Mouse (Mus musculus): Measurements from ENCODE around the gene Dab2ip.

Gene Dab2ip

DNA sequence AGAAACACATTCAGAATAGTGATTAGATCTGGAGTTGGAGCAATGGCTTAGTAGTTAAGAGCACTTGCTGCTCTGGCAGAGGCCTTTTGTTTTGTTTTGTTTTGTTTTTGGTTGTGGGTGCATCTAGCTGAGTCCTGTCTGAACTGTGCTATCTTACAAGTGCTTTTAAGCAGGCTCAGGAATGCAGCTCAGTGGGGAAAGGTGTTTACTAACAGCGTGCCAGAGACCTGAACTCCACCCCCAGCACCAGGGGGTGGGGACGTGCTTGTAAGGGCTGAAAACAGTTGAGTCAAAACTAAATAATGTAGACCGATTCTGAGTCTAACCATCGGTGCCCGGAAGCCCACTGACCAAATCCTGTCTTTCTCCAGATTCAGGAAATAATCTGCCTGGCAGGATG is 37.7 kb downstream of the Dab2ip start:
- no peak for DNase-seq (ENCODE audit: low read depth)

DNA sequence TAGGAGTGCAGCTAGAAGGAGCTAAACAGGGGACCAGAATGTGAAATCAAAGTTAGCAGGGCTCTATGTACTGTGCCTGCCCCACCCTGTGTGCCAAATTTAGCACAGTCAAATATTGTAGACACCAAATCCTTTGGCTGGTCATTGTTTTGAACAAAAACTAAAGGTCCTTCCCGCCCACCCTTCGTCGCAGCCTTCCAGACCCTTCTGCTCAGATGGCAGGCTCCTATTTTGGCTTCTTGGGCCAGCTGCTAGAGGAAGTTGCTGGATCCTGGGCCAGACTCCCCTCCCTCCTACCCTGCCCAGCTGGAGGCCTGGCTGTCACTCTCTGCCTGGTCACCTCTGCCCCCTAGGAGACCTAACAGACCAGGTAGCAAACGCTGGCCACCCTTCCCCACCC is 38.7 kb downstream of the Dab2ip start:
- DNase-seq (ENCODE audit: low read depth) = no peak

DNA sequence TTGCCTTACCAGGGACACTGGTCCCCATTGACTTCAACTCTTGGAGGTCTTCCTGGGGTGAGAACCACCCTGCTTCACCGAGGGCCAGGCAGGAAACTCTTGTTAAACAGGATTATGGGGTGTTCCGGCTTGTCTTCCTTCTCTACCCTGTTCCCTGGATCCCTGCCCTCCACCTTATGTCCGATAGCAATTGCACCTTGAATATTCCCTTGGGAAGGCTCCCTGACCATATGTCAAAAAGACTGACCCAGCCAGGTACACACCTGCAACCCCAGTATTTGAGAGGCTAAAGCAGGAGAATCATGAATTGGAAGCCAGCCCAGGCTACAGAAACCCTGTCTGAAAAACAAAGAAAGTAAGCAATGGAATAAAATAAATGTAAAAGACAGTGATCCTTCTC is 40.8 kb downstream of the Dab2ip start:
- DNase-seq (ENCODE audit: low read depth) = no peak

DNA sequence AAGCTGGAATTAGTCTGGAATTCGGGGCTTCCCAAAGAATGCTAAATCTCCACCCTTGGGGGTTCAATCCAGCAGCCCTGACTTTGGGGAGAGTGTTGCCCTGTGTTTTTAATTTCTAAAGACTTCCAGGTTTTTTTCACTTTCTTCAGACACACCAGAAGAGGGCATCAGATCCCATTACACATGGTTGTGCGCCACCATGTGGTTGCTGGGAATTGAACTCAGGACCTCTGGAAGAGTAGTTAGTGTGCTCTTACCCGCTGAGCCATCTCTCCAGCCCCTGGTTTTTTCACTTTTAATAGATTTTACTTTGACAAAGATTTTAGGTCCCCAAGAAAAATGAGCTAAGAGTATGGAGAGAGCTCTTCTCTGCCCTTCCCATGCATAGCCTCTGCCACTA is 43.6 kb downstream of the Dab2ip start:
- no peak for DNase-seq (ENCODE audit: low read depth)

DNA sequence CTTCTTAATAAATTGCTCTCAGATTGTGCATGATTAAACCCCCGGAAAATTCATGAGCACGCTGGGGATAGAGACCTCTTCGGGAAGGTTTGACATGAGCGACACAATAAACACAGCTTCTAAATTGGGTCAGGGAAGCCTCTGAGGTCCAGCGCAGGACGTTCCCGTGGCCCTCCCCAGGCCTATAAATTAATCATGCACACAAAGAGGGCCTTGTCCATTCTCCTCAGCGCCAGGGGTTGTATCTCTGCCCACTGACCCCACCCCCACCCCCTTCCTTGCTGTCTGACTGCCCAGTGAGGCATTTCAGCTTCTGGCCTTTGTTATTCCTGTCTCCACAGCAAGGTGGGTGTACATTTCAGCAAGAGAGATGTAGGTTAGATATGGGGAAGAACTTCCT is 49.4 kb downstream of the Dab2ip start:
- no peak for DNase-seq (ENCODE audit: low read depth)

DNA sequence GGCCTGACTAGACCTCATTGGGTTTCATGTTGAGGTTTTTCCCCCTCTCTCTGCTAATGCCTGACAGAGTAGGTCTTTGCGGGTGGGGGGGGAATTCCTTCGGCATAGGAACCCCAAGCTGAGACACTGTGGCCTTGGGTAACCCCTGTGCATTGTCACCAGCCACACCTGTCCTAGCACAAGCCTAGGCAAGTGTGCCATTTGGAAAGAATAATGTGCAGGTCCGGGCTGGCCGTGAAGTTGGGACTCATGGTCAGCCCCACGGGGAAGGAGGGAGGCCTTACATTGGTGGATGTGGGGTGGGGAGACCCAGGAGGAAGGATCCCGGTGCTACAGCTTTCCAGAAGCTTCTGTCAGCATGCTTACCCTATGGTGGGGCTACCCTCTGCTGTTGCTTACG is 50.8 kb downstream of the Dab2ip start:
- DNase-seq (ENCODE audit: low read depth) = no peak

DNA sequence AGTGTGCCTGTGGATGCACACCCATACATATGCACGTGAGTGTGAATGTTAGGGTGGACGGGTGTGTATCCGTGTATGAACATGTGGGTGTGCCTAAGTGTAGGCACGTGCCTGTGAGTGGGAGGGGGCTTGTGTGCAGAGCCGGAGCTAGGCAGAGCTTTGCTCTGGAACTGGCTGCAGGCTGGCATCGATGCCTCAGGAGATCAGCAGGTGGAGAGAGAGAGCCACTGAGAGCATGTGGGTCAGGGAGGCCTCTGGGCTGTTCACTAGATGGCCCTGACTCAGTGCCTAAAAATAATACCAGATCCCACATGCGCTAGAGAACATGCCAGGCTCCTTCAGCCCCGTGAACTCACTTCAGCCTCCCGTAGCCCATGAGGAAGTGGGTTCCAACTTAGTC is 51.3 kb downstream of the Dab2ip start:
- no peak for DNase-seq (ENCODE audit: low read depth)

DNA sequence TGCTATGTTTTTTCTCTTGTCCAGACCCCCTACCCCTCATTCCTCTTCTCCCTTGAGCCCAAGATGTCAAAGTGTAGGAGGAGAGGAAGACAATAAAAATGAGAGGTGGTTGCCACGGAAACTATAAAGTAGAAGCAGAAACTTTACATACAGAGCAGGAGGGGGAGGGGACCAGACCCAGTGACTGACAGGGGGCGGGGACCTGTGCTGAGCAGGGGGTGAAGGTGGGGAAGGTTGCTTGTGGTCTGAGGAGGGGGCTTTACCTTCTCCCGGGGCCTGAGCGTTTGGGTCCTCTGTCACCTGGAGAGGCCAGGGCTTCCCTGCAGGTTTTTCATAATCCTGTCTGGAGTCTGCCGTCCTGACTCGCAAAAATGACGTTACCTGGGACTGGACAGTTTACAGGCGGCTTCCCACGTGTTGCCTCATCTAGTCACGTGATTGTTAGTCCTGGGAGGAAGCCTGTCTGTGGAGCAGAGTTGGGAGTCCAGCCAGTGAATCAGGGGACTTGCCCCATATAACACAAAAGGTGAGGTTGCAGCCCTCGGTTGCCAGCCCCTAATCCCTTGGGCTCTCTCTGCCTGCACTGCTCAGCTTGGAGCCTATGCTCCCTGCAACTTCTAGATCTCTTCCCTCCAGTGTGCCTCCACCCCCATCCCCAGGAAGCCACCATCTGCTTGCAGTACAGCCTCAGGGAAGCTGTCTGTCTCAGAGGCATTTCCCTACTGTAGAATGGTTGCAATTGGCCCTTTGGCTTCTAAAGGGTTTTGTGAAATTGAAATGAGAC is 52.3 kb downstream of the Dab2ip start:
- no peak for DNase-seq (ENCODE audit: low read depth)

DNA sequence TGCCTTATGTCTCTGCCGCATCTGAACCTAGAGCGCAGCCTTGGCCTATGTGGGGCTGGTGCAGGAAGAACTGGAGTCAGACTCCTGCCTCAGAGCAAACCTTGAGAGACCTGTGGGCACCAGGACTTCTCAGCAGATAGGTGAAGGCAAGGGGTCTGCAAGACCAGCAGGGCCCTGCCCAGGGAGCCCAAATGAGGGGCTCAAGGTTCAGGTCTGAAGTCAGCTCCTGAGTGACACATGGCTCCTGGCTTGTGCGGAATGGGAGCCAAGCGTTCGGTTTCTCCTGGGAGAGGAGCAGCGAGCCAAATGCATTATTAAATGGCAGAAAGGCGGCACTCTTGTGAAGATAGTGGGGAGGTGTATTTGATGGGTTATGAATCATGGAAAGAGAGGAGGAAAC is 52.9 kb downstream of the Dab2ip start:
- no peak for DNase-seq (ENCODE audit: low read depth)

DNA sequence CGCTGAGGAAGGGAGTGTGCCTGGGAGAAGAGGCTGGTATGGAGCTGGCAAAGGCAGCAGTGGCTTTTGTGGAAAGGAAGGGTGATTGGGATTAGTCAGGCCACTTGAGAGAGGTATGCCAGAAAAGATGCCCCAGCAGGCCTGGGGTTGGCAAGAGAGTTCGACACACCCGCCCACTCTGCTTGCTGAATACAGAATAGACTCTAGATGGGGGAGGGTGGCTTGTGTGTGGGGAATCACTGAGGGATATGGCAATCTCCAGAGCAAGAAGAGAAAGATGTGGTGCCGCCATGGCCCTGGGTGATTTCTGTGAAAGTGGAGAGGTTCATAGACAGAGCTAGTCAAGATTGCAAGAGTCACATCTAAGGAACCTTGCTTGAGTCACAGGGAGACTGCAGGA is 53.6 kb downstream of the Dab2ip start:
- DNase-seq (ENCODE audit: low read depth) = no peak

DNA sequence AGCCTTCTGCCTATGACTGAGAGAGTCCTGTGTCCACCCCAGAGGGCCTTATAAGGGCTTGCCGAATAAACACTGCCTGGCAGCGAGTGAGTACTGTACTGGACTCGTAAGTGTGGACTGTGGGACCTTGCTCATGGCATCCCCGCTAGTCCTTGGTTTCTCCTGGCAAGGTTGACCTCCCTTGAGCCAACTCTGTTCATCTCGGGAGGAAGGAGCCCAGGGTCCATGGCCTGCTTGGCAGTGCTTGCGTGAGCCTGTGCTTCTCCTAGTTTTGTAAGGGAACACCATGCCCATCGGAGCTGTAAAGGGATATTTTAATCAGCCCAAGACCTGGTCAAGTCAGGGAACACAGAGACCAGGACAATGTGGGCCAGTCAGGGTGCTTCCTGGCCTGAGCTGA is 54.2 kb downstream of the Dab2ip start:
- no peak for DNase-seq (ENCODE audit: low read depth)

DNA sequence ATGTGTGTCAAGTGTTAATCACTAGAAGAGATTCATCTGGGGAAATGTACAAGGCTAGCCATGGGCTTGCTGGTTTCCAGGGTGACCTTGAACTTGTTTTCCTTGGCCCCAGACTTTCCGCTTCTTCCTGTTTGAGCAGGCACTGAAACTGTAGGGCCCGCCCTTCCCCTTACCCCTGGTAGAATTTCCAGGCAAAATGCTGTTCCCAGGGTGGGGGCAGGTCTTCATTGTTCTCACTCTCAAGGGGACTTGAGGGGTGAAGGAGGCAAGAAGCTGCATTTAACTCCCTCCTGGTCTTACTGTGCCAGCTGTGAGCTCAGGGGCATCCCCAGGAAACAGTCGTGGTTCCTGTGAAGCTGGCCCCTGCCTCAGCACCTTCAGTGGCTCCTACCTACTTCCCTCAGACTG is 55.9 kb downstream of the Dab2ip start:
- DNase-seq (ENCODE audit: low read depth) = no peak

DNA sequence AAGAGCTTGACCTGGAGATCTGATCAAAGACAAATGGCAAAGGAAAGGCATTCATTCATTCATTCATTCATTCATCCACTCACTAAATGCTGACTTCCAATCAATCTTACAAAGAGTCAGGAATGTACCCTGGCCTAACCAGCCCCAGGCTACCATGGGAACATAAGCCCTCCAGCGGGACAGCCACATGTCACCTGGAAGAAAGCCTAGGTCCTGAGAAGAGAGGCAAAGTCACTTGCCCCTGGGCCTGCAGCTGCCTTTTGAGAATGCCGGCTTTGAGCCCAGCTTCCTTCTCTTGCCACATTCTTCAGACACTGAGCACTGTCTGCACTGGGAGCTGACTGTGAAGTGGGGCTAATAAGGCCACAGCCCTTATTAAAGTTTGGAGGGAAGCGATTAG is 56.3 kb downstream of the Dab2ip start:
- no peak for DNase-seq (ENCODE audit: low read depth)

DNA sequence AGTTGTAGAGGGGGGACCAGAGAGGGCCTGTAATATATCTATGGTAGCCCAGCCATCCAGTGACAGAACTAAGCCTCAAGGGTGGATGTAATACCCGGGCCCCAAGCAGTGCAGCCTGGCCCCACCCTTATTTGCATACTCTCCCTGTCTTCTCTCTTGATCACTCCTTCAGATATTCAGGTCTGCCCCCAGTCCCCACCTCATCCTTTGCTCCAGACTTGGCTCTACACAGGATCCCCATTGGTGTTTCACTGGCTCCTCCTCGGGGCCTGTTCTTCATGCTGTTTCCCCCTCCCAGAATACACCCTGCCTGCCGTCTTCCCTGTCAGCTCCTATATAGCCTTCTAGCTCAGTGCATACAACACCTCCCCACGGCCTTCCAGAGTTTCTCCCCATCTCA is 57.3 kb downstream of the Dab2ip start:
- DNase-seq (ENCODE audit: low read depth) = no peak

DNA sequence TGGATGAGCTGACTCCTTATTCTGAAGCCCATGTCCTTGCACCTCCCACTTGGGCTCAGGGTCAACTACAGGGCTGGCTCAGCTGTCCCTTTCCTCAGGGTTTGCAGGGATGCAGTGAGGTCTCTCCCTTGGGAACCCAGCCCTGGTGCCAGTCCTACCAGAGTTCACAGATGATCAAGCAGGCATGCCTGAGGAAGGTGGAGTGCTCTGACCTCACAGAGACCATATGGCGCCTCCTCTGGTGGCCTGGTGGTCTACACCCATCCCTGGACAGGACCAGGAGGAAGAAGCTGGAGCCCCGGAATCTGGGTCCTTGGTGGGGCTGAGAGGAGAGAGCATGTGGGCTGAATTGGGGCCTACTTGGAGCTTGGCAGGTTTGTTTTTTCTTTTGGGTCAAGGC is 57.9 kb downstream of the Dab2ip start:
- no peak for DNase-seq (ENCODE audit: low read depth)

DNA sequence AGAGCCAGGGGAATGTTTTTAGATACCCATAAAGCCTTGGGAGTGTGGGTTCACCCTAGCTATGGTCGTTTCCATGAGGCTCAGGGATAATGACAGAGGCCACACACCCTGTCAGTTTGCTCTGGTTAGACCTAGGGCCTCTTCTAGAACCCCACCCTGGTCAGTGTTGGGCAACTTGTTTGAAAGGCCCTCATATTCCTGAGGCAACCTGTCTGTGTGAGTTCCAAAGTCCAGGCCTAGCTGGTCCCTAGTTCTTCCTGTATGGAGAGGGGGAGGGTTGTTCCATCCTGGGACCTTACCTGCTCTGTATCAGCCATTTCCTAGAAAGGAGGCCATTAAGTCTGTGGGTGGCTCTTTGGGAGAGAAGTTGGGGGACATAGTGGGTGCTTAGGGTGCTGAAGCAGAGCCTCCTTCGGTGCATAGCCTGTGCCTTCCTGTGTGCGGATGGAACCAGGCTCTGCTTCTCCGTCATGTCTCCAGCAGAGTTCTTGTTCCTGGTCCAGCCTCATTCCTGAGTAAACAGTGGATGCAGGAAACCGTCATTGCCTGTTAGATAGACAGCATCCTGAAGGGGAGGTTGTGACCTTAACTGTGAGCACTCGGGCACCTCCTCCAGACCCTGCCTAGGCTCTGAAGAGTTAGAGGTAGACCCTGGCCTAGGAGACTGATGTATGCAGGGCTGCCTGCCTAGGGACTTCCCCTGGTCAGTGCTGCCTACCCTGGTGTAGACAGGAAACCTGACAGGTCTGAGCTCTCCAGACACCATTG is 59.0 kb downstream of the Dab2ip start:
- DNase-seq (ENCODE audit: low read depth) = no peak

DNA sequence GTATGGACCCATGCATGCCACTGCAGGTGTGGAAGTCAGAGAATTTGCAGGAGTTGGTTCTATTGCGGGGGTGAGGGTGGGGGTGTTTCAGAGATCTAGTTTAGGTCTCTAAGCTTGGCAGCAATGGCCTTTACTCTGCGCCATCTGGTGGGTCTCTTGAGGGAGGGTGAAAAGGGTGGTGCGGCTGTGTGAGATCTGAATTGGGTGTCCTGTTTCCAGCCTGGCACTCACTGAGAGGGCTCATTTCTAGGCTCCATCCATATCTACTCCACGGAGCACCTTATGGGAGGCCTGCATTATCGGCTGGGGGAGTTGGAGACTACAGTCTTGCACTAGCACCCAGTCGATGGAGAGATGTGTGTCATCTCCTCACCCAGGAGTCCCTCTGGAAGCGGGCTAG is 60.9 kb downstream of the Dab2ip start:
- no peak for DNase-seq (ENCODE audit: low read depth)

DNA sequence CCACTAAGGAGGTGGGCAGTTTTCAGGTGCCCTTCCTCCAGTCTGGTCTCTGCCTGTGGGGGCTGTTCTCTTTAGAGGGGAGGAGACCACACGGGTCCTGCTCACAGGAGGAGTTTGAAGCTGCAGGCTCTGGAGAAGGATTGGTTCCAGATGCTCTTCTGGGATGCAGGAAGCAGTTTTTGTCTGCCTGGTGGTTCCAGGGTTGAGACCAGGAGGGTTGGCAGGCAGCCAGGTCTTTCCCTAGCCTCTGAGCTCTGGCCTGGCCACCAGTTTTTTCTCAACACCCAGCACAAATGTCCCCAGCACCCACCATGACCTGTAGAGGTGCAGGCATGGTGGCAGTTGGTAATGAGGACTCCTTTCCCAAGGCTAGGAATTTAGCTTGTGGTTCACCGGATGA is 61.5 kb downstream of the Dab2ip start:
- no peak for DNase-seq (ENCODE audit: low read depth)

DNA sequence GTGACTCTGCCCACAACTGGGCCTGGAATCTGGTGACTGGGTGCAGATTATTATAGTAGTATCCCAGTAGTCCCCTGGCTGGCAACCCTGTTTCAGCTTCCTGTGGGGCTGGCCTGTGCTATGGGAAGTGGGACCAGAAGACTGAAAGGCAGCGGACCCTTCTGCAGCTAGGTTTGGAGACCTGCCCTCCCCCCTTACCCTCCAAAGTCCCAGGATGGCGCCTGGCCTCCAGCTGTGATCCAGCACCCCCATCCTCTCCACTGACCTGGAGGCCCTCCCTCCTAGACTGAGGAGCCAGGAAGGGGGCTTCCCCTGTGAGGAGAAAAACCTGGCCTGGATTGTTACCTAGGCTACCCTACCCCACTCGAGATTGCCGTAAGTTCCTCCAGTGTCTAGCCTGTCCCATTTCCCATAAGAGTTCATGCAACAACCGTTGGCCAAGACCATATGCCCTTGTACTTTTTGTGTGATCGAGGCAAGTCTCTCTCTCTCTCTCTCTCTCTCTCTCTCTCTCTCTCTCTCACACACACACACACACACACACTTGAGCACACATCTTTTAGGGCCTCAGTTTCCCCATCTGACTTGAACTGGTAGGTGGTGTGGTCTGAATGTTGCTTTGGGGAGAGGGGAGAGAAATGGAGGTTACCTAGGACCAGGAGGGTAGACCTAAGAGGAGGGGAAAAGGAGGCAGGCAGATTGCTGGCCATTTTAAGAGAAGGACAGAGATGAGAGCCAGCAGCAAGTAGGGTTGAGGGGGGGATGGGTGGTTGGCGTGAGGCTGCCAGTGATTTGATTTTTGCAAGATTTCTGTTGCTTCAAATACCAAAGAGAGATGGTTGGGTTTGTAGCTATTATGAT is 62.5 kb downstream of the Dab2ip start:
- DNase-seq (ENCODE audit: low read depth) = no peak

DNA sequence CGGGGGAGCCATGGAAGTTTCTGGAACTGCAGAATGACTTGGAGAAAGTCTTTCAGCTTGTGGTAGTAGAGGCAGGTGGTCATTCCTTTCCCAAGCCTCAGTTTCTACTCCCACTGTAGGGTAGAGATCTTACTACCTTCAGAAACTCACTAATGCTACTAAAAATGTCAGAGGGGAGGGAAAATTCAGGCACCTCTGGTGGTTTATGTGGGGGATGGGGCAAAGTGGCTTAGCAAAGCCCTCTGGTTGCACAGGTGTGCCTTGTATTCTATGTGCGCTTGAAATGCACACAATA is 63.1 kb downstream of the Dab2ip start:
- no peak for DNase-seq (ENCODE audit: low read depth)

DNA sequence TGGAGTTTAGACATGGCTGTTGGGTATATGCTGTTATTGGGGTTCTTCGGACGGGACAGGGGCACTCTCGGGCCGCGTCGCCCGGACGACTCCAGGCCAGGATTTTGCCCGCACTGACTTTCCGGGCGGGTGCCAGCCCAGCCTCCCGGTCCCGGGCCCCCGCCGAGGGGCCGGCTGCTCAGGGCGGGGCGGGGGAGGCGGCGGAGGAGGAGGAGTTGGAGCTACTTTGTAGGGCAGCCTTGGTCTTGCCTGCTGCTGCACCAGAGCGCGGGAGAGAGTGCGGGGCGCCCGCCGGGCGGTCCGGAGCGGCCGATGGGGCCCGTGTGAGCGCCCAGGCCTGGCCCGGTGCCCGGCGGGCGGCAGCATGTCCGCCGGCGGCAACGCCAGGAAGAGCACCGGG is 63.7 kb downstream of the Dab2ip start:
- DNase-seq (ENCODE audit: low read depth) = no peak

DNA sequence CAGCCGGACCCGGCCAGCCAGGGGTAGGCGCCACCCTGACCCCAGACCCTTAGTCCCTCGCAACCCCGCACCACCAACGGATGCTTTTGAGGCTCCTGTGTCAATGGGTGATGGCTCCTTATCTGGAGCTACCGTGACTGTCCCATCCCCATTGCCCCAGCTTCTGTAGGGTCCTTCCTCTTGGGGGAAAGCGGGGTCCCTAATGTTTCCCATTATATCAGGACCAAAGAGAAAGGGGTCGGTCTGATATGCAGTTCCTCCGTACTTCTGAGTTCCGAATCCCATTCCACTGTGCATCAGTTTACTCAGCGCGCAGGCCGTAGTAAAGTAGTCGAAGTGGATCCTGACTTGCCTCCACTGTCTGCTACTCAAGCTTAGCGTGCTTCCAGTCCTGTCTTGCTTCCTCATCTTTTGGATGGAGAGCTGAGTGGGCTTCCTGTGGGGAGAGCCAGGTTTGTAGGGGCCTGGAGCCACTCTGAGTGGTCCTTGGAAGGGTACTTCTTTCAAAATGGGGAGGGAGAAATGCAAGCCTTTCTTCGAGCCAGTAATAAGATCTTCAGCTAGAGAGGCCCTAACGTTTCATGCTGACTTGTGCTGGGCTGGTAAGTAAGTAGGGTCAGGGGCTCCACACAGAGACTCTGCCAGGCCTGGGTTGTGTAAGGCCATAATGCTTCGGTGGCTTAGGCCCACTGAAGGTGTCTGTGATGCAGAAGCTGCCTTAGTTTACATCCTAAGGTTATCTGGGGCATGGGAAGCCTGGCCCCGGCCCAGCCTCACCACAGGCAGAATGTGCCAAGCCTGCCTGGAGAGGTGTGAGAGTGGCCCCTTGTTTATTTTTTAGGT is 64.4 kb downstream of the Dab2ip start:
- no peak for DNase-seq (ENCODE audit: low read depth)
